Mouse (Mus musculus): ENCODE measurements around the gene Card19.

DNA sequence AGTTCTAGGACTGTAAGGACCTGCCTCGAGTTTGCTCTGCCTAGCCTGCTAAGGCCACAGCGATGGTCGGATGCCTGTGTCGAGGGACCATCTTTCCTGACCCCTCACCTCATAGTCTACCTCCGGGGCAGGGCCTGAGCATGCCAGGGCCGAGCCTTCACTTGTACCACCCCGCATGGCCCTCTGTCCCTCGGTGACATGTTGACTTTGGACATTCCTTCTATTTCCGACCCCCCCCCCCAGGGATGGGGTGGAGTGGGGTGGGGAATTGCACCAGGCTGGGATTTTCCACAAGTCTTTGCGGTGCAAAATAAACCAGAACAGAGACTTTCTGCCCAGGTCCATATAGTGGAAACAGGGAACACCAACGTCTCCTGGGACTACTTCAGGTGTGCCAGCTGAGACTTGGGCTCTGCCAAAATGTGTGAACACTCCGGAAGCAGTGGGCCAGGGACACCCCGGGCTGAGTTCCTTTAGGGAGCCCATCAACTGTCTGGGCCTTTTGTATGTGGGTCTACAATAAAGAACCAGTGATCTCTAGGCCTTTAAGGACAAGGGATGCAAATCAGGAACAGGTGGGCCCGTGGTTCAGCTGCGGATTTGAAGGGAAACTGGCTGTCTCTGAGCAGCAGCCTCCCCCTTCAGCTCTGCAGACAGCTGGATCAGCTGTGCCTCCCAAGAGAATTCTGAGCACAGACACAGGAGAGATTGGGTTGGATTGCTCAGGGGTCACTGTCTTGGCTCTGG is 27.4 kb downstream of the Card19 start:
- TF ChIP-seq TCF12 (IDR thresholded peaks at IDR 0.05; ENCODE audit: insufficient read depth, poor library complexity, severe bottlenecking) (no peak), POLR2A (IDR thresholded peaks at IDR 0.05; ENCODE audit: insufficient read length, low read depth) (no peak), CEBPB (IDR thresholded peaks at IDR 0.05; ENCODE audit: insufficient read depth, poor library complexity, severe bottlenecking) (no peak), POLR2AphosphoS2 (IDR thresholded peaks at IDR 0.05; ENCODE audit: insufficient read length, low read depth) (peak; percentile 3), USF1 (IDR thresholded peaks at IDR 0.05; ENCODE audit: low read depth) (no peak), MAX (IDR thresholded peaks at IDR 0.05; ENCODE audit: low read depth) (no peak), MYOG (IDR thresholded peaks at IDR 0.05; ENCODE audit: control insufficient read depth in 1 of 3, insufficient read depth in 1 of 3, insufficient read length in 2 of 3, low read depth in 2 of 3) (peak; percentile 16 to 77 (median 29)), E2F4 (IDR thresholded peaks at IDR 0.05; ENCODE audit: insufficient read depth) (no peak), REST (IDR thresholded peaks at IDR 0.05; ENCODE audit: insufficient read depth, insufficient read length) (no peak), MYOD1 (IDR thresholded peaks at IDR 0.05; ENCODE audit: control insufficient read depth in 1 of 3, insufficient read length in 2 of 3, low read depth in 2 of 3) (peak in 2 of 3 experiments; percentile 70 to 77), SRF (IDR thresholded peaks at IDR 0.05; ENCODE audit: control insufficient read depth, insufficient read length, low read depth) (no peak)
